Mouse (Mus musculus) liver, embryonic 14.5 days (tissue): ENCODE data around the gene Shank1.

Experiments
- CTCF ChIP-seq: IDR thresholded peaks from 2 replicates; pipeline ENCODE4 v1.5.1; 2016; ENCODE audit warnings: antibody characterized with exemption, low read depth, control low read depth
- EP300 ChIP-seq: IDR thresholded peaks from 2 replicates; pipeline ENCODE4 v1.6.1; 2016; ENCODE audit warnings: antibody characterized with exemption, low read depth

GRCm38 (mm10) chr7:44310285-44310877 is 328 bp downstream of the Shank1 start:
- no peak for TF ChIP-seq CTCF
- no peak for TF ChIP-seq EP300
